Mouse (Mus musculus) MEL (cell line): ENCODE measurements around the gene Zfp366.
"Not testable (repeated sequence)": the region's sequence is repeated elsewhere in the genome, so short reads cannot be mapped to it uniquely, and the experiment has no call there.

Experiments
- CHD2 ChIP-seq: IDR thresholded peaks from 2 replicates; pipeline ENCODE4 v1.6.1; 2011; ENCODE audit warnings: low read length, improper control_type of control experiment
- CTCF ChIP-seq, 3 experiments: IDR thresholded peaks in 2 of 3; conservative IDR thresholded peaks in 1 of 3; 2 replicates each; pipeline ENCODE4 v1.5.1; 2011 to 2012; ENCODE audit warnings: low read length in 3 of 3, low read depth in 2 of 3, mild to moderate bottlenecking in 2 of 3, improper control_type of control experiment in 1 of 3, inconsistent platforms in 1 of 3, mixed read lengths in 1 of 3, moderate library complexity in 1 of 3; ENCODE audit not compliant: control insufficient read depth in 1 of 3, insufficient read depth in 1 of 3, poor library complexity in 1 of 3, severe bottlenecking in 1 of 3
- E2F4 ChIP-seq: IDR thresholded peaks from 2 replicates; pipeline ENCODE4 v1.6.1; 2011; ENCODE audit warnings: low read depth, low read length, improper control_type of control experiment, borderline replicate concordance
- EP300 ChIP-seq, 2 experiments: IDR thresholded peaks; 2 replicates each; pipeline ENCODE4 v1.6.1; 2011; ENCODE audit warnings: improper control_type of control experiment in 2 of 2, low read length in 2 of 2, low read depth in 1 of 2, mild to moderate bottlenecking in 1 of 2
- GATA1 ChIP-seq: IDR thresholded peaks from 2 replicates; pipeline ENCODE4 v1.6.1; 2011; ENCODE audit warnings: low read depth, low read length, improper control_type of control experiment
- POLR2A ChIP-seq, 2 experiments: IDR thresholded peaks; 2 replicates each; pipeline ENCODE4 v1.6.1; 2011 to 2012; ENCODE audit warnings: low read length in 2 of 2, mild to moderate bottlenecking in 2 of 2, control low read depth in 1 of 2, improper control_type of control experiment in 1 of 2, low read depth in 1 of 2, moderate library complexity in 1 of 2; ENCODE audit not compliant: control insufficient read depth in 1 of 2, insufficient read depth in 1 of 2, poor library complexity in 1 of 2
- SMC3 ChIP-seq: IDR thresholded peaks from 2 replicates; pipeline ENCODE4 v1.6.1; 2011; ENCODE audit warnings: low read depth, low read length, improper control_type of control experiment
- TCF12 ChIP-seq: IDR thresholded peaks from 2 replicates; pipeline ENCODE4 v1.6.1; 2014; ENCODE audit warnings: low read depth, mild to moderate bottlenecking, inconsistent platforms, low read length, improper control_type of control experiment, moderate library complexity
- USF1 ChIP-seq: IDR thresholded peaks from 2 replicates; pipeline ENCODE4 v1.6.1; 2014; ENCODE audit warnings: low read depth, mild to moderate bottlenecking, inconsistent platforms, low read length, improper control_type of control experiment, moderate library complexity
- ZC3H11A ChIP-seq: IDR thresholded peaks from 2 replicates; pipeline ENCODE4 v1.6.1; 2012; ENCODE audit warnings: low read depth, mild to moderate bottlenecking, inconsistent platforms, low read length, improper control_type of control experiment
- ZMIZ1 ChIP-seq: IDR thresholded peaks from 2 replicates; pipeline ENCODE4 v1.6.1; 2012; ENCODE audit warnings: low read depth, mild to moderate bottlenecking, inconsistent platforms, low read length, improper control_type of control experiment, moderate library complexity

DNA sequence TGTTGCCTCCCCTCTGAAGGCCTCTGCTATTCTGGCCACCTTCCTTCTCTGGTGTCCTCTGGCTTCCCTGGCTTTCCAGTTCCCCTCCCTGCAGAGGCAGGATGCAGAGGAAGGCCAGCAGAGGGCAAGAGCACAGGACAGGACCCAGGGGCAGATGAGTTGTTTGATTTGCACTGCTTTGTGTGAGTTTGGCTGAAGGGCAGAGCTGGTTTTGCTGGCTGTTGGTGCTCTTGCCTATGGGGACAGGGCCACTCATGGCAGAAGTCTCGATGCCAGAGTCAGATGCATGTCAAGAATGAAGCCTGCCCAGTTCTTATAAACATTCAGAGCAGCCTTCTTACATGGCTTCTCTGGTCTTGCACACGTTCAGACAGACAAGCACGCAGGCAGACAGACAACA is 1.8 kb upstream of the Zfp366 start:
- not testable (repeated sequence) for TF ChIP-seq CTCF (IDR thresholded peaks at IDR 0.05 in 2 of 3, conservative IDR thresholded peaks at IDR 0.05 in 1 of 3; ENCODE audit: control insufficient read depth in 1 of 3, insufficient read depth in 1 of 3, low read depth in 2 of 3, low read length in 3 of 3, poor library complexity in 1 of 3, severe bottlenecking in 1 of 3); ZC3H11A; POLR2A (IDR thresholded peaks at IDR 0.05; ENCODE audit: control insufficient read depth in 1 of 2, insufficient read depth in 1 of 2, low read depth in 1 of 2, low read length in 2 of 2, poor library complexity in 1 of 2); TCF12; GATA1; USF1; EP300 (IDR thresholded peaks at IDR 0.05; ENCODE audit: low read depth in 1 of 2, low read length in 2 of 2); SMC3; ZMIZ1; E2F4; CHD2
